Mouse (Mus musculus) kidney, postnatal 0 days (tissue): ENCODE measurements around the gene Rsph14. TPM values are rescaled to one million over a fixed set of nuclear protein-coding genes. Genes with fewer than 3 reads are reported as not detected.

Experiments used
- ATAC-seq: fragments of 200-750 bp; cut with Nextera tagmentation; replicated peaks from 2 replicates; pipeline ENCODE4 v1.8.0; 2017; ENCODE audit warnings: low read depth, moderate number of reproducible peaks, moderate TSS enrichment, moderate library complexity; ENCODE audit not compliant: low FRiP score
- DNase-seq: peaks from one replicate; pipeline ENCODE4 v3.0.0-alpha.2; 2016; ENCODE audit warnings: low spot score
- H3K27ac ChIP-seq: fragments of 300-500 bp; sonication (generic); 2 replicates; pipeline ENCODE4 v1.5.1; 2014; ENCODE audit warnings: mild to moderate bottlenecking
- H3K27me3 ChIP-seq: fragments of 300-500 bp; sonication (generic); 2 replicates; pipeline ENCODE4 v1.6.1; 2014; ENCODE audit warnings: low read length, mixed read lengths; ENCODE audit not compliant: insufficient read depth
- H3K36me3 ChIP-seq: fragments of 300-500 bp; sonication (generic); 2 replicates; pipeline ENCODE4 v1.6.1; 2014; ENCODE audit warnings: low read length, mixed read lengths; ENCODE audit not compliant: insufficient read depth
- H3K4me1 ChIP-seq: fragments of 300-500 bp; sonication (generic); replicated peaks from 2 replicates; pipeline ENCODE4 v1.6.1; 2014; ENCODE audit warnings: antibody characterized with exemption, low read length, mixed read lengths; ENCODE audit not compliant: insufficient read depth
- H3K4me2 ChIP-seq: fragments of 300-500 bp; sonication (generic); 2 replicates; pipeline ENCODE4 v1.6.1; 2014; ENCODE audit warnings: mild to moderate bottlenecking, low read length, moderate library complexity, mixed read lengths
- H3K4me3 ChIP-seq: fragments of 300-500 bp; sonication (generic); replicated peaks from 2 replicates; pipeline ENCODE4 v1.5.1; 2014; ENCODE audit warnings: low read depth, low read length
- H3K9ac ChIP-seq: fragments of 300-500 bp; sonication (generic); 2 replicates; pipeline ENCODE4 v1.6.1; 2014; ENCODE audit warnings: low read depth, low read length
- H3K9me3 ChIP-seq: fragments of 300-500 bp; sonication (generic); replicated peaks from 2 replicates; pipeline ENCODE4 v1.6.1; 2016; ENCODE audit warnings: low read length, inconsistent platforms, mixed read lengths
- CTCF ChIP-seq: IDR thresholded peaks from 2 replicates; pipeline ENCODE4 v1.5.1; 2016; ENCODE audit warnings: antibody characterized with exemption, low read depth, mild to moderate bottlenecking, moderate library complexity
- WGBS: fragments of 180-500 bp; shearing (Covaris S2); extraction: QIAGEN DNeasy Blood & Tissue Kit; methylation state at CpG from one replicate; pipeline ENCODE4 v1.1.7; 2014; 5-methylcytosine and 5-hydroxymethylcytosine counted together
- polyA plus RNA-seq: library from polyadenylated mRNA; unstranded; fragments of >200 nt; fragmentation: Nextera tagmentation; extraction: Ambion mirVana; gene quantifications from 2 replicates; pipeline ENCODE4 v1.2.1, GENCODE M21; 2015

Rsph14 gene
- polyA plus RNA-seq, 1 experiment from 2014 or later: not detected

GRCm38 (mm10) chr10:74935016-74935415 is 97.4 kb downstream of the Rsph14 start:
- no peak overlapping the region for H3K9ac ChIP-seq
- TF ChIP-seq CTCF: peak; percentile 62
- 26% methylated on average over 6 of the region's 6 CpGs for WGBS
- H3K27me3 ChIP-seq: no peaks in the 10 kb centered on the region
- H3K4me3 ChIP-seq: no peak overlapping the region
- DNase-seq (peak; percentile 41), ATAC-seq (peak; percentile 47; the same call in 1 of the 2 replicates)
- no peaks in the 10 kb centered on the region for H3K4me1 ChIP-seq
- H3K4me2 ChIP-seq: no peak overlapping the region
- H3K27ac ChIP-seq: no peak overlapping the region
- H3K9me3 ChIP-seq: no peaks in the 10 kb centered on the region
- no peaks in the 10 kb centered on the region for H3K36me3 ChIP-seq

- WGBS: 86% methylated on average over 12 of the region's 12 CpGs
- Histone ChIP-seq H3K27ac (no peak overlapping the region), H3K4me1 (no peaks in the 10 kb centered on the region), H3K4me3 (no peak overlapping the region), H3K4me2 (no peak overlapping the region), H3K9ac (no peak overlapping the region), H3K27me3 (no peaks in the 10 kb centered on the region), H3K9me3 (no peaks in the 10 kb centered on the region), H3K36me3 (no peaks in the 10 kb centered on the region)
- no peak for ATAC-seq
- DNase-seq: no peak
- no peak for TF ChIP-seq CTCF
Measured at GRCm38 (mm10) chr10:74934521-74934920, 97.9 kb downstream of the Rsph14 start.

- no peak for ATAC-seq
- H3K9me3 ChIP-seq: no peaks in the 10 kb centered on the region
- no peaks in the 10 kb centered on the region for H3K36me3 ChIP-seq
- peak; percentile 14; the same call in 1 of the 2 replicates for TF ChIP-seq CTCF
- H3K4me2 ChIP-seq: no peak overlapping the region
- no peak overlapping the region for H3K9ac ChIP-seq
- no peaks in the 10 kb centered on the region for H3K4me1 ChIP-seq
- H3K27me3 ChIP-seq: no peaks in the 10 kb centered on the region
- WGBS: 82% methylated on average over 19 of the region's 19 CpGs
- no peak overlapping the region for H3K27ac ChIP-seq
- no peak for DNase-seq
- H3K4me3 ChIP-seq: no peak overlapping the region
Measured at GRCm38 (mm10) chr10:74933548-74934190, 98.7 kb downstream of the Rsph14 start.

- no peaks in the 10 kb centered on the region for H3K27me3 ChIP-seq
- H3K9me3 ChIP-seq: no peaks in the 10 kb centered on the region
- no peak for TF ChIP-seq CTCF
- DNase-seq: no peak
- no peaks in the 10 kb centered on the region for H3K4me1 ChIP-seq
- ATAC-seq: no peak
- H3K27ac ChIP-seq: no peak overlapping the region
- H3K4me2 ChIP-seq: no peak overlapping the region
- no peak overlapping the region for H3K4me3 ChIP-seq
- no peak overlapping the region for H3K9ac ChIP-seq
- 84% methylated on average over 6 of the region's 6 CpGs for WGBS
- H3K36me3 ChIP-seq: no peaks in the 10 kb centered on the region
Measured at GRCm38 (mm10) chr10:74932487-74932886, 99.9 kb downstream of the Rsph14 start.

GRCm38 (mm10) chr10:74931631-74932030 is 100.8 kb downstream of the Rsph14 start:
- no peaks in the 10 kb centered on the region for H3K36me3 ChIP-seq
- H3K9ac ChIP-seq: no peak overlapping the region
- no peak for TF ChIP-seq CTCF
- no peak overlapping the region for H3K4me2 ChIP-seq
- no peak overlapping the region for H3K27ac ChIP-seq
- H3K4me1 ChIP-seq: no peaks in the 10 kb centered on the region
- no peaks in the 10 kb centered on the region for H3K27me3 ChIP-seq
- no peak overlapping the region for H3K4me3 ChIP-seq
- no peak for ATAC-seq
- H3K9me3 ChIP-seq: no peaks in the 10 kb centered on the region
- WGBS: 73% methylated on average over 6 of the region's 6 CpGs
- no peak for DNase-seq

GRCm38 (mm10) chr10:74930541-74930940 is 101.8 kb downstream of the Rsph14 start:
- H3K36me3 ChIP-seq: no peaks in the 10 kb centered on the region
- H3K4me3 ChIP-seq: no peak overlapping the region
- ATAC-seq: no peak
- no peak overlapping the region for H3K4me2 ChIP-seq
- no peaks in the 10 kb centered on the region for H3K9me3 ChIP-seq
- WGBS: 82% methylated on average over 3 of the region's 3 CpGs
- no peak overlapping the region for H3K9ac ChIP-seq
- H3K27ac ChIP-seq: no peak overlapping the region
- H3K27me3 ChIP-seq: no peaks in the 10 kb centered on the region
- H3K4me1 ChIP-seq: no peaks in the 10 kb centered on the region
- no peak for TF ChIP-seq CTCF
- no peak for DNase-seq

GRCm38 (mm10) chr10:74929578-74929977 is 102.8 kb downstream of the Rsph14 start:
- H3K27me3 ChIP-seq: no peaks in the 10 kb centered on the region
- no peaks in the 10 kb centered on the region for H3K36me3 ChIP-seq
- H3K9ac ChIP-seq: no peak overlapping the region
- no peak overlapping the region for H3K27ac ChIP-seq
- peak; percentile 66 for TF ChIP-seq CTCF
- ATAC-seq (no peak; the same call in 1 of the 2 replicates), DNase-seq (no peak)
- H3K4me3 ChIP-seq: no peak overlapping the region
- no peak overlapping the region for H3K4me2 ChIP-seq
- no peaks in the 10 kb centered on the region for H3K9me3 ChIP-seq
- WGBS: 73% methylated on average over 6 of the region's 6 CpGs
- H3K4me1 ChIP-seq: no peaks in the 10 kb centered on the region
